Mouse (Mus musculus) lung, adult 18-20 months (tissue): ENCODE measurements around the gene Ptprg.
A peak's percentile ranks its signal among the peaks of the same experiment; 100 is the strongest.

Source experiments
- DNase-seq, 2 experiments: peaks; one replicate each; pipeline ENCODE4 v3.0.0; 2022; ENCODE audit warnings: mixed read lengths in 2 of 2

The Ptprg gene

DNA sequence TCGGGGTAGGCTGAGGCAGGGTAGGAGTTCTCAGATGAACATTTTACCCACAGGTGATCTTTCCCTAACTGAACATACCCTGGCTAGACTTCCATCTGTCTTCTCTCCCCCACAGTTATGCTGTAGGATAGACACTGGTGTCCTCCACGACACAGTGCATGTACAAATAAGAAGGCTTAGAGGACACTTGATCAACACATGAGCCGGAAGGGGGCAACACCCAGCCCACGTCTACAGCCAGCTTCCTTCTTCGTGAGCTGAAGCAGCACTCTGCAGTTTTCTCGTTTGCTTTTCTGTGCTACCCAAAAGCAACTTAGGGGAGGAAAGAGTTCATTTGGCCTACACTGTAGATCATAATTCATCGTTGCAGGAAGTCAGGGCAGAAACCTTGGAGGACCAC is 554.7 kb downstream of the Ptprg start:
- DNase-seq, result no peak

- DNase-seq, result peak in 1 of 2 experiments; percentile 25
Measured at GRCm38 (mm10) chr14:12112548-12113011, 559.2 kb downstream of the Ptprg start.

GRCm38 (mm10) chr14:12113326-12113725 is 560.0 kb downstream of the Ptprg start:
- no peak for DNase-seq

DNA sequence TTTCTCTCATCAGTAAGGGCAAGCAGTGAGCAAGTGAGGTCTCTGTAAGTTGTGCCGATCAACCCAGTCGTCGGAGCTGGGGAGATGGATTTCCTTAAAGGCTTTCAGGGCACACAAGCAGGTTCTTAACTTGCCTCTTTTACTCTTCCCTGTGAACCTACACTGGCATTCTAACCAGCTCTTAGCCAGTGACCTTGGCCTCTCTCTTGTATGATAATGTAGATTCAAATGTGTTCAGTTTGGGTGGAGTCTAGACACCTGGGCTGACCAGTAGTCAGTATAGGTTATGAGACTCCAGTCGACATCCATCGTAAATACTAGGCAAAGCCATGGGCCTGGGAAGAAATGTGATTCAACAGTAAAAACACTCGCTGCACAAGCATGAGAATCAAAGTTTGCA is 560.7 kb downstream of the Ptprg start:
- no peak for DNase-seq

- no peak for DNase-seq
Measured at GRCm38 (mm10) chr14:12119260-12119659, 565.9 kb downstream of the Ptprg start.

DNA sequence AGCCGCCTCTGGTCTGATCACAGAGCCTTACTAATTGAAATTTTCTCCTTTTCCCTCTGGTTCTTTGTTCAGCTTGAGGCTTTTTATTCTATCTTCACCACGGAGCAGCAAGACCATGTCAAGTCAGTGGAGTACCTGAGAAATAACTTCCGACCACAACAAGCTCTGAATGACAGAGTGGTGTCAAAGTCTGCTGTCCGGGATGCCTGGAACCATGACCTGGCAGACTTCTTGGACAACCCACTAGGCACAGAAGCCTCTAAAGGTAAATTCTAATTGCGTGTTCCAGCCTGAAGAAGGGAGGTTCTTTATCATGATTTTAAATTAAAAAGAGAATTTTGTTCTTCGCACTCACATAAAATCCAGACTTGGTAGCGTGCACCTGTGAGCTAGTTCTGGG is 568.6 kb downstream of the Ptprg start:
- DNase-seq, result no peak

DNA sequence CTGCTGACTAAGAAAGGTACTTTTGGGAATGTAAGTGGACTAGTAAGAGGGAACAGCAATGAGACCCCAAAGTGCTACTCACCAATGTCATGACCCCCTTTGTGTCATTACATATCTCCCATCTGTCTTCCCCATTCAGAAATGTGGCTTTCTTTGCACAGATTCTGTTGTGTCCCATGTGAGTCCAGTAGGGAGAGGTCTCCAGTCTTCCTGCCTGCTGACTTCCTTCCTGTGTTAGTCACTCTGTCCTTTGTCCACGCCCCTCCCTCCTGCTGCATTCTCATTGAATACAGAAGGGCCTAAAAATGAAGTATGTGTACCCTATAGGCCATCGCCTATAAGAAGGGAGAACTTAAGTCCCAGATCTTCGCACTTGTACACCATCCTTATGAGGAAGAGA is 571.4 kb downstream of the Ptprg start:
- DNase-seq, result no peak

GRCm38 (mm10) chr14:12127951-12128350 is 574.6 kb downstream of the Ptprg start:
- DNase-seq, result no peak

DNA sequence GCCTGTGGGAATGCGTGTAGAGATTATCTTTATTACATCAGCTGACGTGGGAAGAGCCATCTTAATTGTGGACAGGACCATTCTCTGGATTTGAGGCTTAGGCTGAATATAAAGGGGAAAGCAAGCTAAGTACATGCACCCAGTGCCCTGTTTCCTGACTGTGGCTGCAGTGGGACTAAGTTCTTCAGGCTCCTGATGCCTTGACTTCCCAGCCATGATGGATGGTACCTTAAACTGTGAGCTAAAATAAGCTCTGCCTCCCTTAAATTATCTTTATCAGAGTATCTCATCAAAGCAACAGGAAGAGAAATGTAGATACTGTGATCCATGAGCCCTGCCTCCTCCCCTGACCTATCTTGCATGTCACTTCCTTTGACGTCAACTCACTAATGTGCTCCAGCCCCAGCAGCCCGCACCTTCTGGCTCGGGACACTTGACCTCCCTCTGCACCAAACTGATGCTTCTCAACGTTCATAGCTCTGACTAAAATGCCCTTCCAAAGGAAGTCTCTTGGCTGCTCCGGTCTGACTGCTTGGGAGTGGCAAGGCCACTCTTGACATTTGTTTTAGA is 578.8 kb downstream of the Ptprg start:
- peak; percentile 23 to 60 for DNase-seq

GRCm38 (mm10) chr14:12133163-12133562 is 579.8 kb downstream of the Ptprg start:
- DNase-seq, result no peak

DNA sequence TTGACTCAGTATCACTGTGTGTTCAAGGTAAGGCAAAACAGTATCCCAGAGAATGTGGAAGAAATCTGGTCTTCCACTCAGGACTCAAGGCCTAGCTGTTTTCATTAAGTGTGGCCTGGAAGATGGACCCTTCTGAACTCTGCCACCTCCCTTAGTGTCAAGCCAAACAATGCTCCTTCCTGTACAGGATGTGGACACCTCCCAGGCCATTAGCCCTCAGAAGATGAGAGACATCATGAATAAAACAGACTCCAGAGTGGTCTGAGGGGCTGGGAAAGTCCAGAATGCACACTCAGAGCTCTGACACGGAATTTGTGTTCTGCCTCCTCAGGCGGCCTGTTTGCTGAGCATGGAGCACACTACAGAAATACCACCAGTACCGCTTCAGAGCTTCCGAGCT is 581.2 kb downstream of the Ptprg start:
- DNase-seq, result peak in 1 of 2 experiments; percentile 25

GRCm38 (mm10) chr14:12136536-12136935 is 583.2 kb downstream of the Ptprg start:
- peak in 1 of 2 experiments; percentile 34 for DNase-seq

DNA sequence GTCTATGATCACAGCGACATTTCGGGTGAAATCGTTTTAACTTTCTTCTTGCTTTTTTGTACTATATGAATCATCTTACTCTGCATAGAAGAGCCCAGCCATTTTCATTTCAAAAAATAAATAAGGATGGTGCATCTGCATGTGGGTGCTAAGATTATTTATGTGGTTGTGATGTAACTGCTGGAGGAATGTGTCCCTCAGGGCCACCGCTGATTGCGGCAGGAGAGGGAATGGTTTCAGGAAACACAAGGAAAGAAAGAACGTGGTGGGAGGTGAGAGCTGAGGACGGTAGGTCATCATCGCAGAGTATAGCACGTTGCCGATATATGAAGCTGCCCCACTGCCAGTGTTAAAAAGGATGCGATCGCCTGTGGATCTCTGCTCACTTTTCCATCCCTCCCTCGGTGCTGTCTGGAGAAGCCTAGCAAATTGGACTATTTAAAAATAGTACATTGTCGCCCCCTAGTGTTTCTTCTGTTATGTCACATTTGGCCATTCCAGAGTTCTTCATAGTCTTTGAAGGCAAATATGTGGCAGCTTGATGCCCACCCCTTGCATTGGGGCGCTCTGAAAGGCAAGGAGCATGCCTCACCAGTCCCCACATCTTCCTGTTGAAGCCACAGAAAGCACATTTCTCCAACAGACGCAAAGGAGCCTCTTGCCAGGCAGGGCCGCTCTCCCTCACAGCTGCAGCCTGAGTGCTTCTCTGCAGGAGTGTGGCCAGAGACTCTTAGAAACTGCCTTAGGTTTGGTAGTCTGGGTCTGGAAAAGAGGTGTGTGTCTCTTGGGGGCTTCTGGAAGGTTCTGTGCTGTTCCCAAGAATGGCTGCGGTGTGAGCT is 586.5 kb downstream of the Ptprg start:
- DNase-seq, result peak in 1 of 2 experiments; percentile 23

DNA sequence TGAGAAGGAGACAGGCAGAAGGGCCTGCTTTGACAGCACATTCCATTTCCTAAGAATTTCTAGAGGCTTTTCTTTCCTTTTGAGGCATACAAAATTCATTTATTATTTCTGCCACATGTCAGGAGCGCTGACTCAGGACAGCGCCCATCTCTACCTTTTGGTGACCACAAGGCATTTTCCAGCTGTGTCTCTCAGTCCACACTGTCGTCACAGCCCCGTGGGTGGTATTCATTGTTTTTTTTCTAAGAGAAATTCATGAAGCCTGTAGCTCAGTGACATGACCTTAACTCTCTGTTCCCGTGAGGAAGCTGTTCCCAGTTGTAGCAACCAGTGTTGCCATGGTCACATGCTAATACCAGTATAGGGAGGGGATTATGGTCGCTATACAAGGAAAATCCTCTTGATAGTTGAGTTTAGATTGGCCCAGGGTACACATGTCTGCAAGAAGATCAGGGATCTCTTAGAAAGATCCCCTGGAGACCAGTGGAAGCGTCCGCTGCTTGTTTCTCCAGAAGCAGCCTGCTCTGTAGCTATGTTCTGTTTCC is 590.7 kb downstream of the Ptprg start:
- no peak for DNase-seq

DNA sequence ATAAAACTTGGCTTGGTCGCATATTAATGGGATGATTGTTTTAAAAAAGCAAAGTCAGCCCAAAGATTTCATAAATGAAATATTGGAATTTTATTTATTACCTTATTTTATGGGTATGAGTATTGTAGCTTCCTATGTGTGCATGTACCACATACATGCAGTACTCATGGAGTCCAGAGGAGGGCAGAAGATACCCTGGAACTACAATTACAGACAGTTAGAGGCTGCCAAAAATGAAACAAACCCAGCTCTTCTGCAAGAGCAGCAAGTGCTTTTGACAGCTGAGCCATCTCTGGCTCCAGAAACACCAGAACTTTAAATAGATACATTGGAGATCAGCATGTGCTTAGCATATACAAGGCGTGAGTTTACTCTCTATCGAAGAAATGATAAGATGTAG is 592.6 kb downstream of the Ptprg start:
- no peak for DNase-seq

DNA sequence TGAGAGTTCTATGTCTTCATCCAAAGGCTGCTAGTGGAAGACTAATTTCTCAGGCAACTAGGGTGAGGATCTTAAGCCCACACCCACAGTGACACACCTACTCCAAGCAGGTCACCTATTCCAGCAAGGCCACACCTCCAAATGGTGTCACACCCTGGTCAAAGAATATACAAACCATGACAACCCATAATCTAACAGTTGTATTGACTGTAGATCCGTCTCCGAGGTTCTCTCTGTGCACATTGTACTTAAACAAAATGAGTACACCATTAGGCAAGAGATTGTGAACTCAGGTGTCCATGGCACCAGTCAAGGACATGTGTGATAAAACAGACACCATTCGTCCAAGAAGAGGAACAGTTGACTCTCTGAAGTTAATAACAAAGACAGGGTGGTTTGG is 596.2 kb downstream of the Ptprg start:
- DNase-seq, result no peak

GRCm38 (mm10) chr14:12151927-12152326 is 598.6 kb downstream of the Ptprg start:
- peak in 1 of 2 experiments; percentile 42 for DNase-seq

- no peak for DNase-seq
Measured at GRCm38 (mm10) chr14:12152748-12153147, 599.4 kb downstream of the Ptprg start.

DNA sequence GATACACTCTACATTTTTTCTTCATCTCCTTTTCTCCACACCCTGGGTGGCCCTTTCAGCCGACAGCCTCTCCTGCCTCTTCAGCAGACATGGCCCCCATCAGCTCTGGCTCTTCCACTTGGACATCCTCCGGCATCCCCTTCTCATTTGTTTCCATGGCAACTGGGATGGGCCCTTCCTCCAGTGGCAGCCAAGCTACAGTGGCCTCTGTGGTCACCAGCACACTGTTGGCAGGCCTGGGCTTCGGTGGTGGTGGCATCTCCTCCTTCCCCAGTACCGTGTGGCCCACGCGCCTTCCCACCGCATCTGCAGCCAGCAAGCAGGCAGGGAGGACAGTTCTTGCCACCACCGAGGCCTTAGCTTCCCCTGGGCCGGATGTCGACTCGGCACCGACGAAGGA is 600.3 kb downstream of the Ptprg start:
- DNase-seq, result no peak

GRCm38 (mm10) chr14:12161738-12162310 is 608.5 kb downstream of the Ptprg start:
- DNase-seq, result no peak

DNA sequence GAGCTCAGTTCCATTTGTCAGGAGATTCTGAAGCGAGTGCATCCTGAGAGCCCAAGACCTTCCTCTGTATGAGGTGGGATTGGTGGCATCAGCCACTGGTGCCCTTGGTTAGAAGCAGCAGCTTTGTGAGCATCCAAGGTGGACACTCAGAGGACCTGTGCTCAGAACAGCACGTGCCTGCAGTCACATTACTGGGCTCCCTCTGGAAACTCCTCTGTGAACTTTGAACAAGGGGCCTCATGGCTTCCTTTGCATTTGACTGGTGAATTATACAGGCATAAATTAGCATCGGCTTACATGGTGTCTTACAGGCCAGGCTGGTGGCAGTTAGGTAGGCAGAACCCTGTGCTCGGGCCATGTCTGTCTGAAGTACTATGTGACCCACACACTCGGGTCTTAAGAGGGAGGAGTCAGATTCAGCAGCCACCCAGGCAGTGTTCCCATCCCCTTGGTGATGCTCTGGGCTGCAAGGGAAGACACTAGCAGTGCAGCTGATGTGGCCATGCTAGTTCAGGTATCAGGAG is 609.1 kb downstream of the Ptprg start:
- no peak for DNase-seq

DNA sequence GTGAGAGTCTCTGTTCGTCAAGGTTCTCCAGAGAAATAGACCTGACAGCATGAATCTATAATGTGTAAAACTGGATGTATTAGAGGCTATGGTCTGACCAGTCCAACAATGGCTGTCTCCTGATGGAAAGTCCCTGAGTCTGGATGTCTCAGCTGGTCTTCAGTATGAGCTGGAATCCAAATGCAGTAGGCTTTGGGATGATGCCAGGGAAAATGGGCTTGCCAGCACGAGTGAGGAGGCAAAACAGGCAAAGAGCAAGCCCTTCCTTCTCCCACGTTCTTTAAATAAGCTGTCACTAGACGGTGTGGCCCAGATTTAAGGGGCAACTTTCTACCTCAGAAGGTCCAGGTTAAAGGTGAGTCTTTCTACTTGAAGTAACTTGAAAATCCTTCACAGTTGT is 609.9 kb downstream of the Ptprg start:
- DNase-seq, result no peak

GRCm38 (mm10) chr14:12167215-12167614 is 613.9 kb downstream of the Ptprg start:
- no peak for DNase-seq
